Mouse (Mus musculus) embryonic fibroblast, embryonic 13.5 days (primary cell): ENCODE measurements around the gene Morn5.

Experiments
- CTCF ChIP-seq: IDR thresholded peaks from 2 replicates; pipeline ENCODE4 v1.5.1; 2011; ENCODE audit warnings: mild to moderate bottlenecking, control low read depth, low read length, moderate library complexity, borderline replicate concordance; ENCODE audit not compliant: insufficient read depth
- POLR2A ChIP-seq: IDR thresholded peaks from 2 replicates; pipeline ENCODE4 v1.6.1; 2011; ENCODE audit warnings: low read depth, mild to moderate bottlenecking, control low read depth, low read length, moderate library complexity

GRCm38 (mm10) chr2:36097129-36097815 is 48.0 kb downstream of the Morn5 start:
- TF ChIP-seq POLR2A (no peak), CTCF (no peak)
